Mouse (Mus musculus) brain, embryonic 14.5 days (tissue): ENCODE results near the gene Smug1.

Experiments
- CTCF ChIP-seq: fragments of 200-500 bp; IDR thresholded peaks from 2 replicates; pipeline ENCODE4 v1.5.1; 2012; ENCODE audit warnings: inconsistent platforms, mild to moderate bottlenecking, moderate library complexity, borderline replicate concordance; ENCODE audit not compliant: insufficient read depth, insufficient read length; ENCODE audit errors: extremely low read depth
- POLR2A ChIP-seq: fragments of 200-500 bp; IDR thresholded peaks from 2 replicates; pipeline ENCODE4 v1.6.1; 2012; ENCODE audit warnings: mild to moderate bottlenecking, inconsistent platforms, borderline replicate concordance; ENCODE audit not compliant: poor library complexity, insufficient read depth, insufficient read length, severe bottlenecking; ENCODE audit errors: extremely low read depth

- TF ChIP-seq CTCF (no peak), POLR2A (no peak)
These were observed 40.9 kb downstream of the Smug1 start for GRCm38 (mm10) chr15:103125982-103126381.
